ENCODE assay signal across 14 mouse cellular contexts in the genomic region with DNA sequence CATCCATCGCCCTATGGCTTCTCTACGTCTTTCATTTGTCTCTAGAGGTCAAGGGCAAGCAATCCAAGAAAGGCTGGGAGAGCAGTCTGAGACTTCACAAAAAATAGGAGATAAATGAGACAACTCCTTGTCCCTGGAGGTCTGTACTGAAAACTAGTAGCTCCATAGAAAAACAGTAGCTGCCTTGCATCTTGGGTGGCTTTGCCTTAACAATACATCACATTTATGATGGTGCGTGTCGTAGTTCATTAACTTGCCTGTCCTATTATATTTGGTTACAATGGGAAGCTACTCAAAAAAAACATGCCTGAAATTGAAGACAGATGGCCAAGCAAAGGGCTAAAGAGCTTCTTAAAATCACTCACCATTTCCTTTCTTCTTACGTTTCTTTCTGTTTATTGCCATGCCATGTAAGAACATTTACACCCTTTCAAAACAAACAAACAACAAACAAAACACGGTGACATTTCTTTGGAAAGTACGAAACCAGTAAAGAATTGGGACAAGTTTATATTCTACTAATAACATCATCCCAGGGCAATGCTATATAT.
"Had no signal": no experiment of that assay in that cellular context is flagged by ENCODE, and none has a peak within 500 bp of the region (broad histone marks: within the 10 kb centered on the region; RNA-seq: fewer than 3 reads in every experiment).

No protein-coding gene starts in this region.

- H3K27me3 ChIP-seq: midbrain, embryonic 12.5 days; neural tube, embryonic 12.5 days; stomach, embryonic 15.5 days had no signal

- DNase-seq: lung, adult 18-20 months; lung, embryonic 14.5 days; lung, postnatal 10 days; lung, postnatal 4 days; midbrain, embryonic 14.5 days; right cerebral cortex, postnatal 14 days; thymus, adult 2 months; thymus, postnatal 25 days; thymus, postnatal 4 days had no signal

- H3K4me3 ChIP-seq: midbrain, embryonic 12.5 days; neural tube, embryonic 12.5 days; stomach, embryonic 15.5 days had no signal

- H3K9ac ChIP-seq: liver, embryonic 14.5 days; lung, embryonic 14.5 days; midbrain, embryonic 12.5 days; neural tube, embryonic 12.5 days; stomach, embryonic 15.5 days had no signal

- H3K27ac ChIP-seq: liver, embryonic 14.5 days; midbrain, embryonic 12.5 days; neural tube, embryonic 12.5 days; stomach, embryonic 15.5 days; stomach, postnatal 0 days had no signal

- H3K4me1 ChIP-seq: midbrain, embryonic 12.5 days; neural tube, embryonic 12.5 days; stomach, embryonic 15.5 days had no signal

- H3K36me3 ChIP-seq: midbrain, embryonic 12.5 days; neural tube, embryonic 12.5 days; stomach, embryonic 15.5 days had no signal

- H3K9me3 ChIP-seq: midbrain, embryonic 12.5 days; neural tube, embryonic 12.5 days; stomach, embryonic 15.5 days had no signal

- H3K4me2 ChIP-seq: lung, embryonic 14.5 days; midbrain, embryonic 12.5 days; neural tube, embryonic 12.5 days; stomach, embryonic 15.5 days had no signal
